Mouse (Mus musculus) ES-E14 (cell line): Measurements from ENCODE around the gene Wfdc15b.

Source experiments
- HCFC1 ChIP-seq: IDR thresholded peaks from 2 replicates; pipeline ENCODE4 v1.6.1; 2012; ENCODE audit warnings: low read length, inconsistent platforms, borderline replicate concordance; ENCODE audit not compliant: insufficient read depth
- MAFK ChIP-seq: IDR thresholded peaks from 2 replicates; pipeline ENCODE4 v1.6.1; 2014; ENCODE audit warnings: mild to moderate bottlenecking, low read depth, low read length, inconsistent platforms; ENCODE audit not compliant: insufficient read depth
- ZC3H11A ChIP-seq: IDR thresholded peaks from 2 replicates; pipeline ENCODE4 v1.6.1; 2012; ENCODE audit warnings: low read depth, mild to moderate bottlenecking, inconsistent platforms, low read length, borderline replicate concordance
- ZNF384 ChIP-seq: IDR thresholded peaks from 2 replicates; pipeline ENCODE4 v1.6.1; 2012; ENCODE audit warnings: low read depth, low read length, inconsistent platforms

- no peak for TF ChIP-seq HCFC1
- no peak for TF ChIP-seq ZC3H11A
- TF ChIP-seq ZNF384: no peak
- TF ChIP-seq MAFK: no peak
These were observed 32.7 kb downstream of the Wfdc15b start for GRCm38 (mm10) chr2:164188722-164189121.
